Mouse (Mus musculus) lung, embryonic 14.5 days (tissue): ENCODE data around the gene Fam213a. TPM values are rescaled to one million over a fixed set of nuclear protein-coding genes. Genes with fewer than 3 reads are reported as not detected.

ENCODE experiments used
- ATAC-seq: fragments of 200-750 bp; cut with Nextera tagmentation; 2 replicates; pipeline ENCODE4 v1.8.0; 2017; ENCODE audit warnings: mild to moderate bottlenecking, moderate TSS enrichment, moderate library complexity; ENCODE audit not compliant: insufficient read depth
- DNase-seq: peaks from one replicate; pipeline ENCODE4 v3.0.0-alpha.2; 2015
- H3K27ac ChIP-seq: fragments of 300-500 bp; sonication (generic); 2 replicates; pipeline ENCODE4 v1.5.1; 2014; ENCODE audit warnings: low read depth, mild to moderate bottlenecking, moderate library complexity
- H3K27me3 ChIP-seq: fragments of 300-500 bp; sonication (generic); 2 replicates; pipeline ENCODE4 v1.6.1; 2014; ENCODE audit warnings: low read length, control low read depth; ENCODE audit not compliant: insufficient read depth
- H3K36me3 ChIP-seq: fragments of 300-500 bp; sonication (generic); 2 replicates; pipeline ENCODE4 v1.6.1; 2014; ENCODE audit warnings: control low read depth; ENCODE audit not compliant: insufficient read depth
- H3K4me1 ChIP-seq: fragments of 300-500 bp; sonication (generic); 2 replicates; pipeline ENCODE4 v1.6.1; 2014; ENCODE audit warnings: antibody characterized with exemption, control low read depth; ENCODE audit not compliant: insufficient read depth
- H3K4me2 ChIP-seq: fragments of 300-500 bp; sonication (generic); 2 replicates; pipeline ENCODE4 v1.6.1; 2014; ENCODE audit warnings: mild to moderate bottlenecking
- H3K4me3 ChIP-seq: fragments of 300-500 bp; sonication (generic); 2 replicates; pipeline ENCODE4 v1.5.1; 2014; ENCODE audit warnings: low read depth, low read length
- H3K9ac ChIP-seq: fragments of 300-500 bp; sonication (generic); 2 replicates; pipeline ENCODE4 v1.6.1; 2014
- H3K9me3 ChIP-seq: fragments of 300-500 bp; sonication (generic); 2 replicates; pipeline ENCODE4 v1.6.1; 2016; ENCODE audit warnings: low read depth, low read length, control low read depth
- CTCF ChIP-seq: IDR thresholded peaks from 2 replicates; pipeline ENCODE4 v1.5.1; 2016; ENCODE audit warnings: antibody characterized with exemption, low read depth
- WGBS: fragments of 180-500 bp; shearing (Covaris S2); extraction: QIAGEN DNeasy Blood & Tissue Kit; methylation state at CpG from one replicate; pipeline ENCODE4 v1.1.7; 2014; 5-methylcytosine and 5-hydroxymethylcytosine counted together
- polyA plus RNA-seq: library from polyadenylated mRNA; unstranded; fragments of >200 nt; fragmentation: Nextera tagmentation; extraction: Ambion mirVana; gene quantifications from 2 replicates; pipeline ENCODE4 v1.2.1, GENCODE M21; 2014

The Fam213a gene
- polyA plus RNA-seq, 1 experiment from 2014 or later = 167 TPM

DNA sequence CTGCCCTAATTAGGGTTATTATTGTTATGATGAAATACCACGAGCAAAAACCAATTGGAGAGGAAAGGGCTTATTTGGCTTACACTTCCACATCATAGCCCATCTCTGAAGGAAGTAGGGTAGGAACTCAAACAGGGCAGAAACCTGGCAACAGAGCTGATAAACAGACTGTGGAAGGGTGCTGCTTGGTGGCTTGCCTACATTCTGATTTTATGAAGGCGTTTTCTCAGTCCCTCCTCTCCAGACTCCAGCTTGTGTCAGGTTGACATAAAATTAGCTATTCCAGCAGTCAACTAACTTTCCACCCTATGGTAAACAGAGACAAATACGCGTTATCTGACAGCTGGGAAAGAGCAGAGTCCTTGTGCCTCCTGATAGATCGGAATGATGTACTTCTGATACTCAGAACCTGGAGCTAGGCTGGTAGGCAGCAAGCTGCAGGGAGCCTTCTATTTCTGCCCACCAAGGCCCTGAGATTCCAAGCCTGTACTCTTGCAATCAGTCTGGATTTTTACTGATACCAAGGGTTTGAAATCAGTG, 1.2 kb upstream of the Fam213a start:
- Histone ChIP-seq H3K27ac (no peak overlapping the region), H3K4me2 (no peak overlapping the region), H3K9ac (no peak overlapping the region), H3K4me3 (no peak overlapping the region), H3K27me3 (no peaks in the 10 kb centered on the region), H3K4me1 (peaks cover 14% of the 10 kb centered on the region), H3K36me3 (no peaks in the 10 kb centered on the region), H3K9me3 (no peaks in the 10 kb centered on the region)
- TF ChIP-seq CTCF = no peak
- WGBS = 59% methylated on average over 5 of the region's 5 CpGs
- ATAC-seq (no peak), DNase-seq (no peak)

DNA sequence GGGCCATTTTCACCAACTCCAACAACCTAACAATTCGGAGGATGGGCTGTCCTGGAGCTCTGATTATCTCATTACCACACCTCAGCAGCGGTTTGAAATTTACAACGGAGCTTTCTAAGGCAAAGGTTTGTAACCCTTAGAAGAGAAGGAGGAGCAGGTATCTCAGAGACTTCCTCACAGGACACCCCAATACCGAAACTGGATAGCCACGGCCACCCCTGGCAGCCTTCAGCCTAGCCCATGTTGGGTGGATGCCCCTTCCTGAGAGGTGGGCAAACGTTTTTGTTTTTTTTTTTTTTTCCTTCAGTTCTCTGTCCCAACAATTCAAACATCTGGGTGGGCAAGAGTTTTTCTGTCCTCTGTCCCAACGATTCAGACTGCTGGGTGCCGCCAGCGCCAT, 445 bp downstream of the Fam213a start:
- H3K4me3 ChIP-seq = peak overlapping the region; percentile 63
- no peak for TF ChIP-seq CTCF
- 0 out of 2 replicates have a peak overlapping the region, but pooled peaks have one; percentile 30 for H3K27ac ChIP-seq
- WGBS = 11% methylated on average over 9 of the region's 9 CpGs
- no peaks in the 10 kb centered on the region for H3K9me3 ChIP-seq
- ATAC-seq = 0 out of 2 replicates have a peak, but pooled peaks have one; percentile 1
- H3K36me3 ChIP-seq = no peaks in the 10 kb centered on the region
- H3K27me3 ChIP-seq = no peaks in the 10 kb centered on the region
- H3K4me1 ChIP-seq = peaks cover 25% of the 10 kb centered on the region
- H3K9ac ChIP-seq = peak overlapping the region; percentile 74
- DNase-seq = no peak
- H3K4me2 ChIP-seq = peak overlapping the region; percentile 93

DNA sequence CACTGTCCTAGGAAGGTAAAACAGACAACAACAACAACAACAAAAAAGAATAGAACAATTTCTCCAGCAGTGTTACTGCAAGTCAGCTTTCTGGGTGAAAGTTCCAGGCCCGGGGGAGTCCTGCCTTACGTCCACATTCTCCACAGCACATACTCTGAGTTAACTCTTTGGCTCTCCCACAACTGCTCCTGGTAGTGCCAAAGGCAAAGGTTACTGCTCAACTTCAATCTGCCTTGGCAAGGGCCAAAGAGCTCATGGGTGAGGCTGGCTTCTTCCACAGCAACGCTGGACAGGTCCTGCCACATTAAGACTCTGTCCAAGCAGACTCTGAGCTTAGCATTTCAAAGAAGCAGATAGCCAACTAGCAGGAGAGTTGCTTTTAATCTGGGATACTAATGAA, 1.7 kb downstream of the Fam213a start:
- H3K4me2 ChIP-seq = 0 out of 2 replicates have a peak overlapping the region, but pooled peaks have one; percentile 4
- TF ChIP-seq CTCF = no peak
- 65% methylated on average over 3 of the region's 3 CpGs for WGBS

DNA sequence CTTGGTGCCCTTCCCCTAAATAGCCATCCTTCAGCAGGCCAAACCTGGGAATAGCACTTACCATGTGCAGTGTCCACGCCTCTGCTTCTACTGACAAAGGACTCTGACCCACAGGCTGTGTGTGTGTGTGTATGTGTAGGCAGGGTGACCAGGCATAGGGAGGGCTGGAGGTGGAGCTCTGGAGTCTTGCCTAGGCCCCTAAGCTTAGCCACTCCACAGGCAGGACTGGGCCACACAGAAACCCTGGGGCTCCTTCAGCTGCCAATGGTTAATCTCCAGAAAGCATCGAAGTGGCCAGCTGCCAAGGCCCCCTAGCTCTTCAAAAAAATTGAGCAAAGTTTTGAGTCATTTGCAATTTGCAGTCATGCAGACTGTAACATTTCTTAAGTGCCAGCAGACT, 5.5 kb downstream of the Fam213a start:
- Histone ChIP-seq H3K27me3 (no peaks in the 10 kb centered on the region), H3K36me3 (0 out of 2 replicates have a peak, but pooled peaks cover 4% of the 10 kb centered on the region), H3K4me2 (peak overlapping the region; percentile 53), H3K4me3 (no peak overlapping the region), H3K4me1 (peaks cover 44% of the 10 kb centered on the region), H3K27ac (peak overlapping the region; percentile 88), H3K9me3 (no peaks in the 10 kb centered on the region), H3K9ac (peak overlapping the region; percentile 11; the same call in 1 of the 2 replicates)
- ATAC-seq = peak; percentile 96
- 15% methylated on average over 2 of the region's 2 CpGs for WGBS
- peak; percentile 91 for DNase-seq
- 0 out of 2 replicates have a peak, but pooled peaks have one; percentile 7 for TF ChIP-seq CTCF

More for the DNA sequence above, 1.7 kb downstream of the Fam213a start:
- no peaks in the 10 kb centered on the region for H3K9me3 ChIP-seq
- no peak for ATAC-seq
- DNase-seq = no peak
- peaks cover 28% of the 10 kb centered on the region for H3K4me1 ChIP-seq
- no peak overlapping the region for H3K9ac ChIP-seq
- no peaks in the 10 kb centered on the region for H3K27me3 ChIP-seq
- H3K27ac ChIP-seq = no peak overlapping the region
- no peak overlapping the region for H3K4me3 ChIP-seq
- H3K36me3 ChIP-seq = no peaks in the 10 kb centered on the region

DNA sequence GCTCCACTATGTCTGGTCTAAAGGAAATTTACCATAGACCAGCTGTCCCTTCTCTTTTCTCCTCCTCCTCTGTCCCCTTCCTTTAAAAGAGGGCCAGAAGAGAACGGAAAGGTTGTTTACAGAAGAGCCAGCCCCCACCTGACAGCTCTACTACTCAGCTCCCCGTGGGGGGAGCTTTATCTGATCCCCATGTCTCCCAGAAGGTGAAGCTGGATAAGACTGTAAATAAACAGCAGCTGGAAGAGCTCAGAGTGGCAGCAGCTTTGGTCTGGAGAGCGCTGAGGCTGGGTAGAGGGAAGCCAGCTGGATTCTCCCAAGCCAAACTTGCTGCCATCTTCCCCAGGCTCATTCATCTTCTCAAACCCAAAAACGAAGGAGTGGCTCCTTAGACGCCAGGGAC, 5.9 kb downstream of the Fam213a start:
- 7% methylated on average over 5 of the region's 5 CpGs for WGBS
- H3K9ac ChIP-seq = peak overlapping the region; percentile 11; the same call in 1 of the 2 replicates
- no peaks in the 10 kb centered on the region for H3K9me3 ChIP-seq
- TF ChIP-seq CTCF = no peak
- H3K4me3 ChIP-seq = no peak overlapping the region
- peak overlapping the region; percentile 53 for H3K4me2 ChIP-seq
- peak overlapping the region; percentile 88 for H3K27ac ChIP-seq
- H3K36me3 ChIP-seq = 0 out of 2 replicates have a peak, but pooled peaks cover 4% of the 10 kb centered on the region
- DNase-seq (peak; percentile 95), ATAC-seq (peak; percentile 92)
- peaks cover 44% of the 10 kb centered on the region for H3K4me1 ChIP-seq
- no peaks in the 10 kb centered on the region for H3K27me3 ChIP-seq

DNA sequence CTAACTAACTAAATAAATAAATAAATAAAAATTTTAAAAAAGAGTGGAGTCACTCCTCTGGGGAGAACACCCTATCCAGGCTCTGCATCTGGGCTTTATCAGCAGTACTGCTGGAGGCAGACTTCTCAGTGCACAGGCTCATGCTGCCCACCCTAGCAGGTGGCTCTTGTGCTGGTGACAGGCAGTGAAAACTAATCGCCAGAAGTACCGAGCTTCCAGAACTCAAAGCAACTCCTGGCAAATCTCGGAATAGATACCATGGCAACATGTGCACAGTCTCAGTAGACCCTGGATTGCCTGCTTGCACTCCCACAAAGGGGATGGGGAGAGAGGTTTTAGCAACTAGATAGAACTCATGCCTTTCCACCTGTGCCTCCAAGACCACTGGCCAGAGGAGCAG, 6.7 kb downstream of the Fam213a start:
- peak overlapping the region; percentile 53 for H3K4me2 ChIP-seq
- no peaks in the 10 kb centered on the region for H3K27me3 ChIP-seq
- no peak overlapping the region for H3K9ac ChIP-seq
- no peak for DNase-seq
- 33% methylated on average over 3 of the region's 3 CpGs for WGBS
- no peak for ATAC-seq
- no peaks in the 10 kb centered on the region for H3K9me3 ChIP-seq
- peaks cover 39% of the 10 kb centered on the region for H3K4me1 ChIP-seq
- H3K36me3 ChIP-seq = peaks cover 6% of the 10 kb centered on the region; the same call in 1 of the 2 replicates
- H3K27ac ChIP-seq = peak overlapping the region; percentile 88
- no peak overlapping the region for H3K4me3 ChIP-seq
- TF ChIP-seq CTCF = no peak

DNA sequence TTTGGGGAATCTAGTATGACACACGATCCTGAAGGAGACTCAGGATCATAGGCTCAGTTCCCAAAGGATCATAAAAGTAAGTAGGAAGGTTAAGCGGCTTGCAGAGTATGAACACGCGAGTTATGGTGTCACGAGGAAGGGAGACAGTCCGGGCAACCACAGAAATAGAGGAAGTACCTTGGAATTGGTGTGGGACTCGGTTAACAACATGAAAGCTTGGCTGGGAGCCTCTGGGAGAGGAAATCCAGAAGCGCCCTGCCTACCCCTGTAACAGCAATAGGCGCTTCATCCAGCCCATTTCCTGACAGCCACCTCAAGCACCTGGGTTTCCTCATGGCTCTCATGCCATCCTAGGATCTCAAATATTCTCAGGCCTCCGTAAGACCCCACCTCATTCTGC, 7.3 kb downstream of the Fam213a start:
- Histone ChIP-seq H3K9ac (no peak overlapping the region), H3K4me1 (peaks cover 39% of the 10 kb centered on the region), H3K4me3 (peak overlapping the region; percentile 7; the same call in 1 of the 2 replicates), H3K27ac (no peak overlapping the region), H3K27me3 (no peaks in the 10 kb centered on the region), H3K36me3 (peaks cover 12% of the 10 kb centered on the region), H3K9me3 (no peaks in the 10 kb centered on the region), H3K4me2 (peak overlapping the region; percentile 53)
- ATAC-seq (no peak), DNase-seq (no peak)
- WGBS = 77% methylated on average over 10 of the region's 10 CpGs
- TF ChIP-seq CTCF = no peak
